In genomic region chr2:79540384-79540783, GRCm38 (mm10) we compare ENCODE assay signal across 22 mouse cellular contexts.
DNase-seq lines count a peak whose midpoint lies in the region; ATAC-seq lines count a peak whose summit lies in the region.
"Had no signal": no experiment of that assay in that cellular context is flagged by ENCODE, and none has a peak within 500 bp of the region (broad histone marks: within the 10 kb centered on the region; RNA-seq: fewer than 3 reads in every experiment).

No protein-coding gene starts in this region.

- no peaks in the 10 kb centered on the region for H3K36me3 ChIP-seq in kidney, embryonic 16.5 days (ENCODE audit: insufficient read depth, low read length)
- H3K36me3 ChIP-seq in megakaryocyte, embryonic 14.5 days (replicated peaks; ENCODE audit: low read length): no peaks in the 10 kb centered on the region
- H3K36me3 ChIP-seq: forebrain, embryonic 15.5 days; hindbrain, embryonic 15.5 days; intestine, embryonic 15.5 days; midbrain, embryonic 15.5 days; neural tube, embryonic 15.5 days; stomach, embryonic 15.5 days had no signal

- H3K4me1 ChIP-seq in kidney, embryonic 16.5 days (ENCODE audit: insufficient read depth, low read length): peaks cover 16% of the 10 kb centered on the region
- H3K4me1 ChIP-seq in megakaryocyte, embryonic 14.5 days: peaks cover 11% of the 10 kb centered on the region
- H3K4me1 ChIP-seq: forebrain, embryonic 15.5 days; hindbrain, embryonic 15.5 days; midbrain, embryonic 15.5 days; neural tube, embryonic 15.5 days had no signal

- H3K27me3 ChIP-seq in kidney, embryonic 16.5 days (ENCODE audit: insufficient read depth, low read length): no peaks in the 10 kb centered on the region
- peaks cover 2% of the 10 kb centered on the region for H3K27me3 ChIP-seq in megakaryocyte, embryonic 14.5 days (replicated peaks)
- H3K27me3 ChIP-seq: CH12.LX; forebrain, embryonic 15.5 days; hindbrain, embryonic 15.5 days; intestine, embryonic 15.5 days; midbrain, embryonic 15.5 days; neural tube, embryonic 15.5 days; stomach, embryonic 15.5 days had no signal

- ATAC-seq in kidney, embryonic 16.5 days (ENCODE audit: low FRiP score, low TSS enrichment): no peak
- ATAC-seq: forebrain, embryonic 15.5 days; intestine, embryonic 15.5 days; midbrain, embryonic 15.5 days had no signal

- no peak overlapping the region for H3K4me2 ChIP-seq in kidney, embryonic 16.5 days (replicated peaks; ENCODE audit: low read depth, low read length)
- H3K4me2 ChIP-seq: forebrain, embryonic 15.5 days; hindbrain, embryonic 15.5 days; intestine, embryonic 15.5 days; midbrain, embryonic 15.5 days; neural tube, embryonic 15.5 days; stomach, embryonic 15.5 days had no signal

- no peaks in the 10 kb centered on the region for H3K9me3 ChIP-seq in kidney, embryonic 16.5 days (ENCODE audit: low read length)
- H3K9me3 ChIP-seq in megakaryocyte, embryonic 14.5 days: peaks cover 3% of the 10 kb centered on the region; the same call in 1 of the 2 replicates
- H3K9me3 ChIP-seq: forebrain, embryonic 15.5 days; hindbrain, embryonic 15.5 days; intestine, embryonic 15.5 days; midbrain, embryonic 15.5 days; neural tube, embryonic 15.5 days; stomach, embryonic 15.5 days had no signal

- WGBS in kidney, embryonic 16.5 days: 71% methylated on average over 8 of the region's 8 CpGs

- peak overlapping the region; percentile 7; the same call in 1 of the 2 replicates for H3K27ac ChIP-seq in kidney, embryonic 16.5 days (ENCODE audit: low read length)
- H3K27ac ChIP-seq: forebrain, embryonic 15.5 days; hindbrain, embryonic 15.5 days; intestine, embryonic 15.5 days; layer of hippocampus, adult 2 months; liver, embryonic 14.5 days; midbrain, embryonic 15.5 days; neural tube, embryonic 15.5 days; stomach, embryonic 15.5 days had no signal

- H3K9ac ChIP-seq in kidney, embryonic 16.5 days (replicated peaks; ENCODE audit: low read length): no peak overlapping the region
- H3K9ac ChIP-seq: forebrain, embryonic 15.5 days; hindbrain, embryonic 15.5 days; intestine, embryonic 15.5 days; liver, embryonic 14.5 days; midbrain, embryonic 15.5 days; neural tube, embryonic 15.5 days; stomach, embryonic 15.5 days had no signal

- DNase-seq in adrenal gland, postnatal 14 days: peak; percentile 17
- no peak for DNase-seq in adrenal gland, postnatal 4 days (ENCODE audit: low spot score in 2 of 2)
- DNase-seq in heart, postnatal 25 days (ENCODE audit: low spot score): peak; percentile 13
- no peak for DNase-seq in heart, postnatal 4 days
- no peak for DNase-seq in retina, embryonic 14.5 days (ENCODE audit: low spot score)
- no peak for DNase-seq in urinary bladder, postnatal 25 days (ENCODE audit: low spot score)
- DNase-seq: cerebellum, adult 9-11 months; heart, postnatal 36 days; layer of hippocampus, postnatal 36 days; thymus, adult 2 months had no signal

- intact Hi-C loops in heart, postnatal 25 days (cut with DNase I): no loop called here

- no peak overlapping the region for H3K4me3 ChIP-seq in kidney, embryonic 16.5 days (ENCODE audit: low read length)
- H3K4me3 ChIP-seq in megakaryocyte, embryonic 14.5 days (replicated peaks): peak overlapping the region; percentile 67
- H3K4me3 ChIP-seq: erythroblast, embryonic 14.5 days; forebrain, embryonic 15.5 days; hindbrain, embryonic 15.5 days; intestine, embryonic 15.5 days; layer of hippocampus, adult 2 months; midbrain, embryonic 15.5 days; neural tube, embryonic 15.5 days; stomach, embryonic 15.5 days had no signal

Comparison
In these comparisons a context has a peak if more than half of its experiments do, and no peak if none do; other contexts are left out.
1. DNase-seq: peak in adrenal gland, postnatal 14 days (single experiment) and heart, postnatal 25 days (single experiment); none in adrenal gland, postnatal 4 days (0 of 2), heart, postnatal 4 days (single experiment), retina, embryonic 14.5 days (single experiment) and urinary bladder, postnatal 25 days (single experiment).